ENCODE assay signal across 8 mouse cellular contexts in the genomic region with DNA sequence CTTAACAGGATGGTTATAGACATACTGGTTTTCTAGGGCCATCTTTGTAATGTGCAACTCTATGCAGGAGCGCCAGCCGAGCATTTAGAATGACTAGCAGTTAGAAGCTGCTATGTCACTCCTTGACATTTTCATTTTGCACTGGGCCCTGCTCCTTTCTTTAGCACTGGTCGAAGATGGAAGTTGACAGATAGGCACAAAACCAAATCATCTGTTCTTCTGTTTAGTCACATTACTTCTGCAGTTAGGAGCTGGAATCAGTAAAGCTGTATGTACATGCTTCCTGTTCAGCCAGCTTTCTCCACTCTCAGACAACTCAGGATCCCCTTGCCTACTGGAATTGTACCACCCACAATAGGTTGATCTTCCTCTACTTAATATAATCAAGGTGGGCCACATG. TPM values are rescaled to one million over a fixed set of nuclear protein-coding genes. Genes with fewer than 3 reads are reported as not detected.
DNase-seq lines count a peak whose midpoint lies in the region; ATAC-seq and TF ChIP-seq lines count a peak whose summit lies in the region.

No protein-coding gene starts in this region.

- ATAC-seq in forebrain, embryonic 14.5 days, result no peak
- ATAC-seq in liver, postnatal 0 days, result no peak

- H3K9ac ChIP-seq in forebrain, embryonic 14.5 days (ENCODE audit: low read length), result no peak overlapping the region
- no peak overlapping the region for H3K9ac ChIP-seq in liver, postnatal 0 days (replicated peaks)

- no peak overlapping the region for H3K4me3 ChIP-seq in forebrain, embryonic 14.5 days (ENCODE audit: low read depth, low read length)
- no peak overlapping the region for H3K4me3 ChIP-seq in liver, postnatal 0 days (ENCODE audit: low read depth, low read length)

- peak; percentile 8 for DNase-seq in embryo, embryonic 10 days (ENCODE audit: low spot score)
- DNase-seq in embryo, embryonic 9.5 days (ENCODE audit: extremely low spot score), result no peak
- peak; percentile 28 for DNase-seq in 416B (ENCODE audit: low read depth)
- no peak for DNase-seq in forebrain, embryonic 14.5 days (ENCODE audit: low spot score)
- DNase-seq in liver, postnatal 0 days, result no peak
- DNase-seq in thymus, postnatal 10 days (ENCODE audit: low spot score in 2 of 2), result no peak
- no peak for DNase-seq in left cerebral cortex, adult 11 months (ENCODE audit: low spot score)
- no peak for DNase-seq in layer of hippocampus, postnatal 14 days (ENCODE audit: low spot score in 2 of 2)

- no peaks in the 10 kb centered on the region for H3K27me3 ChIP-seq in forebrain, embryonic 14.5 days (replicated peaks; ENCODE audit: control insufficient read depth, insufficient read depth, low read length)
- no peaks in the 10 kb centered on the region for H3K27me3 ChIP-seq in liver, postnatal 0 days (ENCODE audit: insufficient read depth, low read length)

- no peak for TF ChIP-seq CTCF in liver, postnatal 0 days (IDR thresholded peaks at IDR 0.05; ENCODE audit: low read depth)

- H3K36me3 ChIP-seq in forebrain, embryonic 14.5 days (ENCODE audit: control insufficient read depth, insufficient read depth, low read length), result peaks cover 9% of the 10 kb centered on the region
- peaks cover 16% of the 10 kb centered on the region for H3K36me3 ChIP-seq in liver, postnatal 0 days (replicated peaks; ENCODE audit: insufficient read depth, low read length)

- no peak overlapping the region for H3K27ac ChIP-seq in forebrain, embryonic 14.5 days (ENCODE audit: low read depth, low read length)
- no peak overlapping the region for H3K27ac ChIP-seq in liver, postnatal 0 days (ENCODE audit: low read depth)

- peaks cover 7% of the 10 kb centered on the region; the same call in 1 of the 2 replicates for H3K4me1 ChIP-seq in forebrain, embryonic 14.5 days (ENCODE audit: control insufficient read depth, insufficient read depth, low read length)
- H3K4me1 ChIP-seq in liver, postnatal 0 days (ENCODE audit: insufficient read depth), result peaks cover 3% of the 10 kb centered on the region; the same call in 1 of the 2 replicates

- H3K4me2 ChIP-seq in forebrain, embryonic 14.5 days (ENCODE audit: low read length), result peak overlapping the region; percentile 45
- peak overlapping the region; percentile 78 for H3K4me2 ChIP-seq in liver, postnatal 0 days (ENCODE audit: low read depth, low read length)

- no peak for TF ChIP-seq EP300 in liver, postnatal 0 days (IDR thresholded peaks at IDR 0.05; ENCODE audit: low read depth)

- 89% methylated on average over 3 of the region's 3 CpGs for WGBS in forebrain, embryonic 14.5 days
- 67% methylated on average over 3 of the region's 3 CpGs for WGBS in liver, postnatal 0 days (ENCODE audit: insufficient replicate concordance)

- H3K9me3 ChIP-seq in forebrain, embryonic 14.5 days (replicated peaks; ENCODE audit: control insufficient read depth, low read length), result no peaks in the 10 kb centered on the region
- H3K9me3 ChIP-seq in liver, postnatal 0 days (ENCODE audit: low read length), result no peaks in the 10 kb centered on the region

RNA-seq across cellular contexts. Expression of gene Mios, which starts 1.6 kb away (rescaled TPM):
- 23.3 and 26.3 TPM in 2 replicates for polyA plus RNA-seq in forebrain, embryonic 14.5 days (2014; fragmentation: Nextera tagmentation; extraction: Ambion mirVana)
- polyA plus RNA-seq in liver, postnatal 0 days (2015; fragmentation: Nextera tagmentation; extraction: Ambion mirVana), result 7.5 and 7.6 TPM in 2 replicates
- total RNA-seq in layer of hippocampus, postnatal 14 days (2021), result 10 to 100 TPM; 23.1 to 26.7 TPM

RNA-seq across cellular contexts. Expression of gene Col28a1, which starts 18.2 kb away (rescaled TPM):
- polyA plus RNA-seq in forebrain, embryonic 14.5 days (2014; fragmentation: Nextera tagmentation; extraction: Ambion mirVana), result 0.15 and 0.42 TPM in 2 replicates
- 0.02 and 0.05 TPM in 2 replicates for polyA plus RNA-seq in liver, postnatal 0 days (2015; fragmentation: Nextera tagmentation; extraction: Ambion mirVana)
- under 1 TPM; 0.55 to 0.90 TPM for total RNA-seq in layer of hippocampus, postnatal 14 days (2021)

RNA-seq across cellular contexts. Expression of gene Rpa3, which starts 48.3 kb away (rescaled TPM):
- polyA plus RNA-seq in forebrain, embryonic 14.5 days (2014; fragmentation: Nextera tagmentation; extraction: Ambion mirVana), result 118 and 131 TPM in 2 replicates
- polyA plus RNA-seq in liver, postnatal 0 days (2015; fragmentation: Nextera tagmentation; extraction: Ambion mirVana), result 71.1 and 77.0 TPM in 2 replicates
- total RNA-seq in layer of hippocampus, postnatal 14 days (2021), result 10 to 100 TPM; 16.1 to 19.0 TPM

RNA-seq across cellular contexts. Expression of gene Umad1, which starts 48.4 kb away (rescaled TPM):
- 40.6 and 43.6 TPM in 2 replicates for polyA plus RNA-seq in forebrain, embryonic 14.5 days (2014; fragmentation: Nextera tagmentation; extraction: Ambion mirVana)
- 14.6 and 15.6 TPM in 2 replicates for polyA plus RNA-seq in liver, postnatal 0 days (2015; fragmentation: Nextera tagmentation; extraction: Ambion mirVana)
- total RNA-seq in layer of hippocampus, postnatal 14 days (2021), result 10 to 100 TPM; 26.9 to 27.6 TPM

RNA-seq across cellular contexts. Expression of gene Gm45062, which starts 48.6 kb away (rescaled TPM):
- 14.1 and 14.3 TPM in 2 replicates for polyA plus RNA-seq in forebrain, embryonic 14.5 days (2014; fragmentation: Nextera tagmentation; extraction: Ambion mirVana)
- 0.65 and 0.85 TPM in 2 replicates for polyA plus RNA-seq in liver, postnatal 0 days (2015; fragmentation: Nextera tagmentation; extraction: Ambion mirVana)
- 1 to 10 TPM in 1 of 2 experiments, not detected in 1; 2.3 TPM for total RNA-seq in layer of hippocampus, postnatal 14 days (2021)

Comparison
In these comparisons a context has a peak if more than half of its experiments do, and no peak if none do; other contexts are left out.
1. DNase-seq: peak in embryo, embryonic 10 days (single experiment) and 416B (single experiment); none in embryo, embryonic 9.5 days (single experiment), forebrain, embryonic 14.5 days (single experiment), liver, postnatal 0 days (single experiment), thymus, postnatal 10 days (0 of 2), left cerebral cortex, adult 11 months (single experiment) and layer of hippocampus, postnatal 14 days (0 of 2).